Mouse (Mus musculus) spleen, adult 2 months (tissue): ENCODE measurements around the gene Plin5.

Experiments
- CTCF ChIP-seq: fragments of 200-500 bp; IDR thresholded peaks from 2 replicates; pipeline ENCODE4 v1.5.1; 2011; ENCODE audit warnings: mild to moderate bottlenecking, inconsistent platforms; ENCODE audit not compliant: insufficient read depth, insufficient read length, insufficient replicate concordance; ENCODE audit errors: extremely low read depth
- POLR2A ChIP-seq: fragments of 200-500 bp; IDR thresholded peaks from 2 replicates; pipeline ENCODE4 v1.6.1; 2011; ENCODE audit warnings: low read depth, low read length, inconsistent platforms

GRCm38 (mm10) chr17:56078880-56079795 is 38.3 kb downstream of the Plin5 start, which contains the start of gene Hdgfl2:
- peak; percentile 76 for TF ChIP-seq POLR2A
- TF ChIP-seq CTCF, result no peak
